Mouse (Mus musculus) neutrophil, adult 5-6 weeks (primary cell): ENCODE results near the gene Nasp. TPM values are rescaled to one million over a fixed set of nuclear protein-coding genes. Genes with fewer than 3 reads are reported as not detected.

Experiments used
- ATAC-seq: fragments of 151-379, 151-347 bp; 2 replicates; pipeline ENCODE4 v1.8.0; 2017; ENCODE audit warnings: mild to moderate bottlenecking, moderate TSS enrichment; ENCODE audit not compliant: insufficient number of reproducible peaks, poor library complexity, low FRiP score, severe bottlenecking; ENCODE audit errors: extremely low read depth
- total RNA-seq: library from RNA; stranded (forward); fragments of 200-1000 nt; gene quantifications from 2 replicates; pipeline ENCODE4 v1.2.3, GENCODE M21; 2017

Gene Nasp
- total RNA-seq, 1 experiment from 2014 or later = 105 TPM

DNA sequence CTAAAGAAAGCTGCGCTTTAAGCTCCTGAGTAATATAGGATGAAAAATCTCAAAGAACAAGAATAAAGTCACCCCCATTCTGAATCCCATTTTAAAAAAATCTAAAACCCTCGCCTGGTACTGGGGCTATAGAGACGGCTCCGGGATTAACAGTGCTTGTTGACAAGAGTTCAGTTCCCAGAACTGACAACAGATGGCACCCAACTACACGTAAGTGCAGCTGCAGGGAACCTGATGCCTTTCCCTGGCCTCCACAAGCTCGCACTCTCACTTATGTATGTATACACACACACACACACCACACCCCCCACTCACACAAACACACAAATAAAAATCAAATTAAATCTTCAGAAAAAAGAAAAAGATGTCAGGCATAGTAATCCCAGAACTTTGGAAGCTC lies 16.6 kb upstream of the Nasp start:
- peak; percentile 51; the same call in 1 of the 2 replicates for ATAC-seq

DNA sequence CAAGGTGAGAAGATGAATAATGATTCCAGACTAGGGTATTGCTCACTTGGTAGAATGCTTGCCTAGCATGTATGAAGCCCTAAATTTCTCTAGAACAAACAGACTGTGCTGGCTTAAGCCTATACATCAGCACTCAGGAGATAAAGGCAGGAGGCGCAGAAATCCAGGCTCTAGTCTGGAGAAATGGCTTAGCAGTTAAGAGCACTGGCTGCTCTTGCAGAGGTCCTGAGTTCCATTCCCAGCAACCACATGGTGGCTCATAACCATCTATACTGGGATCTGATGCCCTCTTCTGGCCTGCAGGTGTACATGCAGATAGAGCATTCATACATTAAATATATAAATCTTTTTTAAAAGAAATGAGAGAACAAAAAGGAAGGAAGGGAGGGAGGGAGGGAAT lies 14.3 kb upstream of the Nasp start:
- no peak for ATAC-seq

DNA sequence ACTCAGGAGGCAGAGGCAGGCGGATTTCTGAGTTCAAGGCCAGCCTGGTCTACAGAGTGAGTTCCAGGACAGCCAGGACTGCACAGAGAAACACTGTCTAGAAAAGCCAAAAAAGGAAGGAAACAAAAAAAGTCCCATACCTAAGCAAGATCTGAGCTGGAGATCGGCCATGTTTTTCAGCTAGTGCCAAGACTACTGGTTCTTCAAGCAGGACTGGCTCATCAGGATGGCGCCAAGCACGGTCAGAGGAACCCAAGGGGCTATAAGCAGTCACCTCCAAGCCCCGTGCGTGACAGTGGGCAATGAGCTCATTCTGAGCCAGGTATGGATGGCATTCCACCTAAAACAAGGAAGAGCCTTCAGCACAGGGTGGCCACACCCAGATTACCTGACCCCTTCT lies 11.1 kb upstream of the Nasp start:
- ATAC-seq = no peak

DNA sequence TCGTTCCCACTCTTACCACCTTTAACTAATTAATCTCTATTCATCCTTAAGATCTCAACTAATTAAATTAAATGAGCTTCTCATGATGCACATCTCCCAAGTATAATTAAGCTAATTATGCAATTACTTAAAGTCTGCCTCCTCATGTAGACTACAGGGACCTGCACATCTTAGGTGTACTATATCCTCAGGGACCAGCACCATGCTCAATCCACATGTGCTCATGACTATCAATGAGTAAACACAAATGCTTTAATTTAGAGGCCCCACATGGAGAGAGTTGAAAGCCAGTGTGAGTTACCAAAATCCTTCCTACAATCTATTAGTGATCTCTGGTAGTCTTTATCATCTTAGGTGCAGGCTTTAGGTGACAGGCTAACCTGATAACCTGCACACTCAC lies 7.5 kb upstream of the Nasp start:
- no peak for ATAC-seq

DNA sequence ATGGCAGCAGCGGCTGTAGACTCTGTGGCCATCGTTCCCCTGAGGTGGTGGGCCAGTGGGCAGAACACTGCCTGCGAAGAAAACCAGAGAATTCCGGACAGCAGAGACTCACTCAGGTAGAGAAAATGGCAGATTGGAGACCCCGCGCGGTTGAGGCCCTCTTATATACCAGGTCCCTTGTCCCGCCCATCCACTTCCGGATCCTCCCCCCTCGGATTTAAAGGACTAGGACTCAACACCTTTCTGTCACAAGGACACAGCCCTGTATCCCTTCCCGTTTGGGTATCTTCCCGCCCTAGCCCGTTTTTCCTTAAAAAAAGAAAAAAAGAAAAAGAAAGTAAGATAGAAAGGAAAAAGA lies 403 bp downstream of the Nasp start:
- peak; percentile 81 for ATAC-seq

DNA sequence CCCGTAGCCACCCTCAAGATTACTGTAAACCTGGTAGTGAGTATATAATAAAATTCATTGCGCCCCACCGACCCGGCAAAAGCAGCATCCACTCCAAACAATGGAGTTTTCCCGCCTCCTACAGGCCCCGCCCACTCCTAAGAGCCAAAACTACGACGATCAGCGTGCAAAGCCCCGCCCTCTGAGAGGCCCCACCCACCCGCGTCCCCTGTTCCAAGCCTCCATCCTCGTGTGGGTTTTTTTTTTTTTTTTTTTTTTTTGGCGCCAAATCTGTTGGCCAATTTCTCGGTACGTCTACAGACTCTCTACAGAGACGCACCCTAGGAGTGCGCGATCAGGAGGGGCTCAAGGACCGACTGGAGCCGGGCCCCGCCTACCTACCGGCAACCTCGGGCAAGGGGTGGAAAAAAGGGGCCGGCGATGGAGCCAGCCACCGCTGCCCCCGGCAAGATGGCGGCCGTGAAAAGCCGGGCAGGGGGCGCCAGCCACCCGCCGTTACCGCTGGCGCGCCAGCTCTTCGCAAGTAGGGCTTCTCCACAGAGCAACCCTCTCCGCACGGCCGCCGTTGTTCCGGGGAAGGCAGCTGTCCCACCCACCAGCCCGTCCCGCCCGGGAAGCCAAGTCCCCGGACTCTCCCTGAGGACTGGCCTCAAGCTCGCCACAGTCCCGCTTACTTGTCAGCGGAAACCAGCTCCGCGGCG lies 933 bp downstream of the Nasp start:
- peak; percentile 68 for ATAC-seq

DNA sequence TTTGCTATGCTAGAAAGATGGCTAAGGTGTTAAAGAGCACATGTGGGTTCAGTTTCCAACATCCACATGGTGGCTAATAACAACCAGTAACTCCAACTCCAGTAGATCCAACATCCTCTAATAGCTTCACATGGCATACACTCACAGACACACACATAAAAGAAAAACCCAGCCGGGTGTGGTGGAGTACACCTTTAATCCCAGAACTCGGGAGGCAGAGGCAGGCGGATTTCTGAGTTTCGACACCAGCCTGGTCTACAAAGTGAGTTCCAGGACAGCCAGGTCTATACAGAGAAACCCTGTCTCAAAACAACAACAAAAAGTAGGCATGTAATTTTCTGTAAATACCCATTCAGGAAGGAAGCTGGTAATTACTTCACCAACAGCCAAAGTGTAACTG lies 2.9 kb downstream of the Nasp start:
- no peak for ATAC-seq

DNA sequence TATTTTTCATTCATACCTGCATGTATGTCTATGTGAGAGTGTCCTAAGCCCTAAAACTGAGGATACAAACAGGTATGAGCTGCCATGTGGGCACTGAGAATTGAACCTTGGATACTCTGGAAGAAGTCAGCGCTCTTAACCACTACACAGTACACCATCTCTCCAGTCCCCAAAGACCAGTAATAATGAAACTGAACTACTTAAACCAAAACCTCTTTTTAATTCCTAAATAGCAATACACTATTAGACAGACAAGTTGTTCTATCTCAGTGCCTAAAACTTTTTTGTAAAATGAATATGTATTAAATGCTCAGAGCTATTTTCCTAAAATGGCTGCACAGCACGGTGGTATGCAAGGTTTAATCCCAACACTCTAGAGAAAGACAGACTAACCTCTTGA lies 12.5 kb downstream of the Nasp start:
- ATAC-seq = no peak

DNA sequence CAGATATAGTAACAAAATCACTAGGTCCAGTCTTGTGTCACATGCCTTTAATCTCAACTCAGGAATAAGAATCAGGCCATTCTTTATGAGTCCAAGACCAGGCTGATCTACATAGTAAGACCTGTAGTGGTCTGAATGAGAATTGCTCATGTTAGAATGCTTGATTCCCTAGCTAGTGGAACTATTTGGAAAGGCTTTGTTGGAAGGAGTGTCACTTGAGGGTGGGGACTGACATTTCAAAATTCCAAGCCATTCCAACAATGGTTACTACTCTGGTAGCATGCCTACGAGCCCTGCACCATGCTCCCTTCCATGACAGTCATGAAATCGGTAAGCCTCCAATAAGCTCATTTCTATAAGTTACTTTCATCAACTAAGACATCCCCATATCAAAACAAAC lies 15.1 kb downstream of the Nasp start:
- no peak for ATAC-seq

DNA sequence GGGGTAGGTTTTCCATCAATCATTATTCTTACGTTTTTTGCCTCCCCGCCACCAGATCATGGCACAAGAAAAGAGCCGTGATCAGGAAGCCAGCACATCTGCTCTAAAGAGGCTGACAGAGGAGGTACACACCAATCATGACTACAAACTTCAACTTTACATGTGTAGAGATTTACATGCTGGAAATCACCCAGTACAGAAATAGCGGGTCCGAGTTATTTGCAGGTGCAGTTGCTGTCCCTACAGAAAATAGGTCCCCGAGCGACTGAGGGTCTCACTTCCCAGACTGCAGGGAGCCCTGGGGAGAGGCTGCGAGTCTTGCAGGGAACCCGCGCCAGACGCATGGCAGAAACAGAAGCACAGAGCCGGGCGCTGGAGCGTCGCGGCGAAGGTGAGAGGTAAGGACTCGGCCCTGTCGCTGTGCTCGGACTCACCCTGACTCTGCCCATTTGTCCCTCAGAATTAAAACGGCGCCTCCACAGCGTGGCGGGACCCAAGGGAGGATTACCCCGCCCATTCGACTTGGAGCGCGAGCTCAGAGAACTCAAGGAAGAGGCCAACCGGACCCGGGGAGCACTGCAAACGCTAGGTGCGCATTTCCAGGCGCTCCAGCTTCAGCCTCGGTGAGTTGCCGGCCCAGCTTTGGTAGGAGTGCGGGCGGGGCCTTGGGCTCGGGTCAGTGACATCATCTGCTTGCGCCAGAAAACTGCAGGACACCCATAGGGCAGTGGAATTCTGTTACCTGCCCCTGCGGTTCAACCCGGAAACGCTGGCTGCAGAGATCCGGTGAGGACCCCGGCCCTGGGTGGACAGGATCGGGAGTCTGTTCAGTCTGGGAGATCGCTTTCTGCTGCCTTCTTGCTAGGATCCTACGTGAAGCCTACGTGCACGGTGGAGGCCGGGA lies 30.5 kb downstream of the Nasp start:
- ATAC-seq = peak; percentile 91

DNA sequence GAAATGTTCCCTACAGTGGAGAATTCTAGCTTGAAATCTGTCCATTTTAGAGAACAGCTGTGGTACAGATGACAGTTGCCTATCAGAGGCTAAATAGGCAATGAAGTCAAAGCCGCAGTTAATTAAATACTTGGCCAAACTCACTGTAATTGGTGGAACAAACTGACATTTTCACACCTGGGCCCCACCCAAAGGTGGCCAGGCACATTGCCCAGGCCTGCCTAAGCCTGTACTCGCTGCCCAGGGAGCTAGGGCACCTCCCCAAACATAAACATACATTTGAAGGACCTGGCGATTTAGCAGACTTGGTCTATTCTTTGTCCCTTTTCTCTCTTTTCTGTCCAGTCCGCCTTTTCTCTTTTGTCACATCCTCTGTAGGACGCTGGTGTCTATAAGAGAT lies 31.4 kb downstream of the Nasp start, which contains the start of gene Ccdc17:
Gene Ccdc17, plus strand, starts transcription at position 276 of the 400 bp plus-strand sequence.
- no peak for ATAC-seq

DNA sequence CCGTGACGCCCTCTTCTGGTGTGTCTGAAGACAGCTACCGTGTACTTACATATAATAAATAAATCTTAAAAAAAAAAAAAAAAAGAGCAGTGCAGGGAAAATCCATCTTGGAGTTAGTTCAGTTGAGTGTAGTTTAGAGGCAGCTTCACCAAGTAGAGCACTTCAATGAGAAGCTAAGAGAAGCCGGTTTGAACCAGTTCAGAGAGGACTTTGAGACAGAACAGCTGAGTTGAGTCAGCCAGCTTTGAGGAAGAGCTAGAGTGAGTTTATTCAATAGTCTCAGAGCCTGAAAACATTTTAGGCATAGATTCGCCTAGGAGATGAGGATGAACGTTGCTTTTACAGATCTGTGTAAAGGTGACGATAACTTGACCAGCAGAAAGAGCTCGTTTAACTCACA lies 31.9 kb downstream of the Nasp start:
- no peak for ATAC-seq

DNA sequence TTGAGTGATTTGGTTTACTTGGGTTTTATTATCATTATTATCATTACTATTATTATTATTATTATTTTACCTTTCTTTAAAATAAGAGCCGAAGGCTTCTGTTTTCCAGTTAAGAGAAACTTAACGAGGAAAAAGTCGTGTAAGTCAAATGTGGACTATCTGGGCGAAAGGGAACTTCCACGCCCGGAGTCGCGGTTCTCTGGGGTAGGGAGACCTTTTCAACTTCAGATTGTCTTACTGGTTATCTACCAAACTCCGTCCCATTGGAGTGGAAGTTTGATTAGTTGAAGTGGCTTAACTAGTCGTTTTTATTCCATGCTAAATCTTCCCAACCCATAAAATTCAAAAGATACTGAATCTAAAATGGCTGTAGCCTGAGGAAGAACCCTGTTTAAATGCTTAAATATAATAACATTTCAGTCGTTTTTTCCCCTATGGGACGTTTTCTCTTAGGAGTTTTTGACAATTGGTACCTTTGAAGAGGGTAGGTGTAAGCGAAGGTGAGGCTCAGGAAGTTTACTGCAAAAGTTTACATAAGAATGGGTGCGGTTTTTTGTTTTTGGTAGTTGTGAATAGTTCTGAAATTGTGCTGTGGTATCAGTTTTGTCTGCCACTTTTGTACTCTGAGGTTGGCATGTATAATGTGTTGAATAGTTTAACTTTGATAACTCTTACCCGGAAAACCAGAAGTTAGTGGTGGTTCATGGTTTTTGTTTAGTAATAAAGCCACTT lies 69.4 kb downstream of the Nasp start:
- ATAC-seq = no peak

DNA sequence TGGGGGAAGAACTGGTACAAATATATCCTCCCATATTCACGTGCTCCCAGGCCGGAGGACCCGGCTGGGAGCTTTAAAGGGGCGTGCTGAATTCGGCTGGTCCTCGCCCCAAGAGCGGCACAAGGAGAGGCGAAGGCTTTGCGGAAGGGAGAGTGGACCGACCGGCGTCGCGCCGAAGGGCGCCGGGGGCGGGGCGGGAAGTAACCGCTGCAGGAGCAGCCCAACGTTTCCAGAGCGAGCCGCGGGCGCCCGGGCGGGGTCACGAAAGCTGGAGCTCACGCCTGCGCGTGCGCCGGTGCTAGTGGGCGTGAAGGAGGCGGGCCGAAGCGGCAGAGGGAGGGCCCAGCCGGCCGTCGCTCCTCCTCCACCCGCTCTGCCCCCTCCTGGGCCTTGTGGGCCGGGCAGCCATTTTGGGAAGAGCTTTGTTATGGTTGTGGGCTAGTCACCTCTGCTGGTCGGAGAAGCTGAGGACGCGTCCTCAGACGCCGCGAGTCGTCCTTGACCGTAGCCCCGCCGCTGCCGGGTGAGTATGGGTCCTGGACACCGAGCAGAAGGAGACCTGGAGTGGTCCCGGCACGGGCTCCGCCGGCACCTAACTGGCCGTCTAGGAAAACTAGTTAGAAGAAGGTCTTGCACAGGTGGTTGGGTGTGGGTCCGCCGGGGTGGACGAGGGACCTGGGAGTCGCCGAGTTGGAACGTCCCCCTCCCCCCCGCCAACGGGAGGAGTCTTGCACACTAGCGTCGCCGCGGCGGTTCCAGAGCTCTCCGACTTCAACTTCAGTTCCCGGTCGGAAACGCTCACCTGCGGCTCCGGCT lies 70.2 kb downstream of the Nasp start, which contains the start of gene Gpbp1l1:
Gene Gpbp1l1, plus strand, starts transcription at position 353 of the 816 bp plus-strand sequence.
- ATAC-seq = peak; percentile 83

DNA sequence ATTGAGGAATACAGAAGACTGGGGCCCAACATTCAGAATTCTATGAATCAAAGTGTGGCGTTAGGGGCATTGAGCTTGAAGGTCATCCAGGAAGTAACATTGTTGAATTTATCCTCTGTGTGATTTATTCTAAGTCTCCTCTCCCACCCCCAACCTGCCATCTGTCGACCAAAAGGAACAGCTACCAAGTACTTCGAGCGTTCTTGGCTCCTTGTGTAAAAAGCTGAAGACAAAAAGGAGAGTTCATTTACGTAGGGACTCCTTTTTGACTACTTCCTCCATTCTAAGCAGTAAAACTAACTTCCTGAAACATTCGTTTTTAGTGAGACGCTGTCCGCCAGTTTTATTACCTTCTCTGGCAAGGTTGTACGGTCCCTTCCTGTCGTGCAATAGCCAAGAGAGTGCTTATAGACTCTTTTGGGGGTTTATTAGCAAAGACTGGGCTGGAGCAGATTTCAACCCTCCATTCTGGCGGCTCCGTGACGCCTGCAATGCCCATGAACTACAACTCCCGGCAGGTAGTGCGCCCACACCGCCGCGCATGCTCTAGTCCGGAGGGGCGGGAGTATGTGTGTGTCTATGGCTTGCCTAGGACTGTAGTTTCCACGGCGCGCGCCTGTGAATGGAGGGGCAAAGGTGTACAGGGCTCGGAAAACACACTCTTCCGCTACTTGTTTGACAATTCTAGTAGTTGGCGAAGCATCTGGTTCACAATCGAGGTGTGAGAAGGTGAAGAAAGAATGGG lies 71.0 kb downstream of the Nasp start:
- peak; percentile 90 for ATAC-seq

DNA sequence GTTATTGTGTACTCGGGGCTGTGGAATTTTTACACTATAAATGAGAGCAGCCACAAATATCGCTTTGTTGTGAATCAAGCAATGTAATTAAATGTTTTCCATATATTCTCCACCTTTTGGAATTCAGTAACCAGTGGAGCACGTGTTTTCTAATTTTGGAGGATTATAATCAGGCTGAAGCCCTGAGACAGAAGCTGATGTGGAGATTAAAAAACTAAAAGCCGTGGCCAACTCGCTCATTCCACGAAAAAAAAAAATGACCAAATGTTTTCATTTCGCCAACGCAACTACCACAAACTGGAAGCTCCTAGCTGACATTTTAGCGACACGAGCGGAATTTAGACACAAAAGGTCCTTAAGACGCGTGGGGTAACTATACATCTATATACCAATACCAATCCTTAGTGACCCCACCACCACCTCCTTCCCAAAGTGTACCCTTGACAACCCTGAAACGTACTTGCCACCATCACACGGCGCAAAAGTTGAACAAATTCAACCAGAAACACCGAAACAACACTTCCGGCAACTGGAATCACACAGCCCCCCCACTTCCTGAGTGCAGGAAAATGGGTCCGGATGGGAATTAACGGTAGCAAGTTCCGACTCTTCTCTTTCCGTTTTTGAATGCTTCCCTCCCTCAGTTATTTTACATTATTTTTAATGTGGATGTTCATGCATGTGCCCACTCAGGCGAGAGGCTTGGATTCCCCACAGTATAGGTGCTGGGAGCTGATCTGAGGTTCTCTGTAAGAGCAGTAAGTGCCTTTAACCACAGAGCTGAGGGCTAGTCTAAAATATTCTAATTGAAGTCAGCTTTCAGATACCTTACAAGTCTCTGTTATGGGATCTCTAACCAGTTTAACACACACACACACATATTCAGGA lies 72.1 kb downstream of the Nasp start, which contains the start of gene Tmem69:
Gene Tmem69, minus strand, starts transcription at position 524 of the 888 bp plus-strand sequence.
- ATAC-seq = no peak

DNA sequence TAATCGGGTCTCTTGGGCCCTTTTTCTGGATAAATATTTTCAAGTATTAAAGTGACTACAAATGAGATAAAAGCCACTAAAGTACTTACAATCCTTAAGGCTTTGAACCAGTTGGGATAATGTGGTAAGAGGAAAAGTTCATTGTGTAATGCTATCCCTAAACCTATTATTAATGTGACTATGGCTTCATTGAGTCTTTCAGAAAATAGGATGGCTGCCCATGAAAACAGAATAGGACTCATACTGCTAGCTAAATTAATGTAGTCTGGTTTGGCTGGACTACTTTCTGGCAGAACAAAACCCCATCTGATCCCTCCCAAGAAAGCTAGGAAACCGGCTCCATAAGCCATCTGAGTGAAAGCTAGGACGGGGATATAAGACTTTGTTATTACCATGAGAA lies 74.7 kb downstream of the Nasp start:
- ATAC-seq = no peak
